Mouse (Mus musculus) stomach, embryonic 14.5 days (tissue): ENCODE results near the gene Tex21. TPM values are rescaled to one million over a fixed set of nuclear protein-coding genes. Genes with fewer than 3 reads are reported as not detected.
A peak's percentile ranks its signal among the peaks of the same experiment; 100 is the strongest.

Experiments
- ATAC-seq: fragments of 200-750 bp; cut with Nextera tagmentation; 2 replicates; pipeline ENCODE4 v1.8.0; 2017; ENCODE audit warnings: low read depth, moderate TSS enrichment; ENCODE audit not compliant: insufficient number of reproducible peaks, insufficient read depth, low FRiP score
- H3K27ac ChIP-seq: fragments of 300-500 bp; sonication (generic); 2 replicates; pipeline ENCODE4 v1.5.1; 2014; ENCODE audit warnings: mild to moderate bottlenecking, low read length, moderate library complexity, mixed read lengths
- H3K27me3 ChIP-seq: fragments of 300-500 bp; sonication (generic); 2 replicates; pipeline ENCODE4 v1.6.1; 2014; ENCODE audit warnings: low read length, control low read depth, mixed read lengths; ENCODE audit not compliant: control insufficient read depth, insufficient read depth
- H3K36me3 ChIP-seq: fragments of 300-500 bp; sonication (generic); 2 replicates; pipeline ENCODE4 v1.6.1; 2014; ENCODE audit warnings: mild to moderate bottlenecking, control low read depth, low read length, moderate library complexity, mixed read lengths; ENCODE audit not compliant: control insufficient read depth, insufficient read depth
- H3K4me1 ChIP-seq: fragments of 300-500 bp; sonication (generic); 2 replicates; pipeline ENCODE4 v1.6.1; 2014; ENCODE audit warnings: low read length, control low read depth, mixed read lengths; ENCODE audit not compliant: control insufficient read depth, insufficient read depth
- H3K4me2 ChIP-seq: fragments of 300-500 bp; sonication (generic); replicated peaks from 2 replicates; pipeline ENCODE4 v1.6.1; 2014; ENCODE audit warnings: low read depth, low read length, control low read depth
- H3K4me3 ChIP-seq: fragments of 300-500 bp; sonication (generic); 2 replicates; pipeline ENCODE4 v1.5.1; 2014; ENCODE audit warnings: low read depth, low read length, control low read depth
- H3K9ac ChIP-seq: fragments of 300-500 bp; sonication (generic); replicated peaks from 2 replicates; pipeline ENCODE4 v1.6.1; 2014; ENCODE audit warnings: low read depth, mild to moderate bottlenecking, control low read depth, low read length, moderate library complexity, mixed read lengths
- H3K9me3 ChIP-seq: fragments of 300-500 bp; sonication (generic); 2 replicates; pipeline ENCODE4 v1.6.1; 2016; ENCODE audit warnings: low read depth, low read length, control low read depth; ENCODE audit not compliant: control insufficient read depth
- WGBS: fragments of 180-500 bp; shearing (Covaris S2); extraction: QIAGEN DNeasy Blood & Tissue Kit; methylation state at CpG from one replicate; pipeline ENCODE4 v1.1.7; 2014; 5-methylcytosine and 5-hydroxymethylcytosine counted together
- polyA plus RNA-seq: library from polyadenylated mRNA; unstranded; fragments of >200 nt; fragmentation: Nextera tagmentation; extraction: Ambion mirVana; gene quantifications from 2 replicates; pipeline ENCODE4 v1.2.1, GENCODE M21; 2014

Gene Tex21
- polyA plus RNA-seq, 1 experiment from 2014 or later: not detected

DNA sequence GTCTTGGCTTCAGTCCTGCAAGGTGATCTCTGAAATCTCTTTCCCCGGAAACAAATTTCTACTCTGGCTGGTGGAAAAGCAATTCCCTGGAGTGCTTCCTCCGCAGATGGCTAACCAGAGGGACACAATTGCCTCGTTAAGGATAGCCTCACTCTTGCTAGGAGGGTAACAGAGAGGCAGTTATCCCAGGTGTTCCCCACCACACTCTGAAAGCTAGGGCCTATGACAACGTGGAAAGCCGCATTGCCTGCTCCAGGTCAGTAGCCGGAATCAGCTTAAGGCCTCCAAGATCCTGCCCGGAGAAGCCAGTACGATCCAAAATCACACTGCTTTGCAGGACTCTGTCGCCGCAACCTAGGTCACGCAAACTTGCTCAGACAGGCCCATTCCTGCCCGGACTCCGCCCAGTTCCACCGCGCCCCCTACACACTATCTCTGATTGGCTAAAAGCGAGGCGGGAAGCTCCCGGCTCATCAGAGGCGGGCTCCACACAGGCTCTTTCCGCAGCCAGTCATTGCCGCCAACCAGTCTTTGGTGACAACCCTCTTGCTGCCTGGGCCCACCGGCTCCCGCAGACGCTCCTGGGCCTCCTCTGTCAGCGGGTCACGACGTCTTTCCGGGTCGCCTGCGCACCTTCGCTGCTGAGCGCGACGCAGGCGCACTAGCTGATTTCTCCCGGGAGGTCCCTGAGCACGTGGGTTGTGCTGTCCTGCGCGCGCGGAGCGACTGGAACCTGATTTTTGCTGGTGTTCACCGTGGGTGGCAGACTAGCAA is 8.4 kb upstream of the Tex21 start, which contains the start of gene Mthfd1:
Mthfd1 (plus strand) TSS at position 574 of the 774 bp plus-strand sequence.
- H3K9me3 ChIP-seq: no peaks in the 10 kb centered on the region
- H3K9ac ChIP-seq: peak within 1 kb of the TSS; percentile 63
- peak within 1 kb of the TSS; percentile 81 for H3K27ac ChIP-seq
- peak within 1 kb of the TSS; percentile 73 for H3K4me3 ChIP-seq
- WGBS: 1% methylated on average over 43 of the region's 43 CpGs
- H3K27me3 ChIP-seq: no peaks in the 10 kb centered on the region
- no peaks in the 10 kb centered on the region for H3K36me3 ChIP-seq
- H3K4me2 ChIP-seq: peak within 1 kb of the TSS; percentile 92
- peaks cover 12% of the 10 kb centered on the region for H3K4me1 ChIP-seq
- peak; percentile 99 for ATAC-seq

DNA sequence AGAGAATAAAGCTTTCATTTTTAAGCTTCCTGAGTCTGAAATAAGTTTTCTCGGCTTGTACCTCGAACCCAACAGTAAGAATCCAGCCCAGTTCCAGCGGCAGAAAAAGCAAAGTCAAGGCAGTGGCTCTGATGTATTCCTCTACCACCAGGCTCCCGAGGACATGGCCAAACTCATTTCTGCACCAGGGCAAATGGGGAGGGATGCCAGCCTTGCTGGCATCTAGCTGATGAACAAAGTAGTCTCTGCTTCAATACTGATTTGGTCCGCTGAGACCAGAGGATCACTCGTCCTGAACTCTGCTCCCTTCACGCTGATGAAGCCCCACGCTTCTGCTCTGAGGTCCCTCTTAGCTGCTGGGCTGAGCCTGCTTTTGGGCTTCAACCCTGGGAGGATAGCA is 7.4 kb upstream of the Tex21 start:
- Histone ChIP-seq H3K27ac (no peak overlapping the region), H3K4me3 (no peak overlapping the region), H3K9me3 (no peaks in the 10 kb centered on the region), H3K27me3 (no peaks in the 10 kb centered on the region), H3K9ac (no peak overlapping the region; the same call in 1 of the 2 replicates), H3K4me2 (no peak overlapping the region), H3K4me1 (peaks cover 12% of the 10 kb centered on the region), H3K36me3 (no peaks in the 10 kb centered on the region)
- WGBS: 79% methylated on average over 8 of the region's 8 CpGs
- no peak for ATAC-seq

DNA sequence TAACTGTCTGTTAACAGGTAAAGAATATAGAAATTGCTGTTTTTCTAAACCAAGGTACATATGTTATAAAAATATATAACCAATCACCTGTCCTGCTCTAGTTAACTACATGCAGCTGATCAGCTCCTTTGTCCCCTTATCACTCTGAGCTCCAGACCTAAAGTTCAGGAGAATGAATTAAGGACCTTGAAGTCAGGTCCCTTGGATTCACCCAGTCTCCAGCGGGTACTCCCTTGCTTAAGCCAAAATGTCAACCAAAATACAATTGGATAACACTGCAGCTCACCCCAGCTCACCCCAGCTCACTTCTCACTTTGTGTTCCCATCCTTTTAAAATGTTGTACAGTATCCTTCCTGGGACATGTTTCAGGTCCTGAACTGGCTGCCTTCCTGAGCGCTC is 7.0 kb upstream of the Tex21 start:
- H3K27ac ChIP-seq: no peak overlapping the region
- 85% methylated on average over 2 of the region's 2 CpGs for WGBS

DNA sequence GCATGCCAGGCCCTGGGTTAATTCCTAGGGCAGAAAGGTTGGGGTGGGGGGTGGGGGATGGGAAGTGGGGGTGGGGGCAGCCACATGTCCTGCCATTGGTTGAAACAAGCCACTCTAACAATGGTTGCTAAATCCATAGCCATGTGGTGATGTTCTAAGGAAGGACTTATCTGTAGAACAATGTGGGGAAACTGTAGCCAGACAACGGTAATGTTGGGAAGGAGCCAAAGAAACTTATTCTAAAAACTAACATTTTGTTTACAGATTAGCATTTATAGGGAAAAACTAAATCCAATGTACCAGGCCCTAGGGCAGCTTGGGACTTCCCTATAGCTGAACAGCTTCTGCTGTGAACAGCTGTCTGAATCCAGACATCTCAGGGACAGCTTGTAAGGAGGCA is 6.5 kb upstream of the Tex21 start:
- no peaks in the 10 kb centered on the region for H3K9me3 ChIP-seq
- H3K4me1 ChIP-seq: peaks cover 12% of the 10 kb centered on the region
- no peak for ATAC-seq
- H3K4me2 ChIP-seq: no peak overlapping the region
- no peaks in the 10 kb centered on the region for H3K27me3 ChIP-seq
- H3K36me3 ChIP-seq: no peaks in the 10 kb centered on the region
- H3K4me3 ChIP-seq: no peak overlapping the region
- 74% methylated on average over 1 of the region's 1 CpGs for whole genome bisulfite sequencing
- no peak overlapping the region for H3K27ac ChIP-seq
- H3K9ac ChIP-seq: no peak overlapping the region

More for the DNA sequence above, 7.0 kb upstream of the Tex21 start:
- Histone ChIP-seq H3K4me2 (no peak overlapping the region), H3K27me3 (no peaks in the 10 kb centered on the region), H3K9ac (no peak overlapping the region), H3K4me1 (peaks cover 12% of the 10 kb centered on the region), H3K36me3 (no peaks in the 10 kb centered on the region), H3K4me3 (no peak overlapping the region), H3K9me3 (no peaks in the 10 kb centered on the region)
- ATAC-seq: no peak

- H3K4me3 ChIP-seq: no peak overlapping the region
- H3K9ac ChIP-seq: no peak overlapping the region
- H3K27me3 ChIP-seq: no peaks in the 10 kb centered on the region
- no peak for ATAC-seq
- H3K9me3 ChIP-seq: no peaks in the 10 kb centered on the region
- 85% methylated on average over 8 of the region's 8 CpGs for WGBS
- H3K27ac ChIP-seq: no peak overlapping the region
- H3K4me1 ChIP-seq: no peaks in the 10 kb centered on the region
- H3K4me2 ChIP-seq: no peak overlapping the region
- H3K36me3 ChIP-seq: no peaks in the 10 kb centered on the region
These were observed 1.6 kb downstream of the Tex21 start for GRCm38 (mm10) chr12:76244981-76245380.

DNA sequence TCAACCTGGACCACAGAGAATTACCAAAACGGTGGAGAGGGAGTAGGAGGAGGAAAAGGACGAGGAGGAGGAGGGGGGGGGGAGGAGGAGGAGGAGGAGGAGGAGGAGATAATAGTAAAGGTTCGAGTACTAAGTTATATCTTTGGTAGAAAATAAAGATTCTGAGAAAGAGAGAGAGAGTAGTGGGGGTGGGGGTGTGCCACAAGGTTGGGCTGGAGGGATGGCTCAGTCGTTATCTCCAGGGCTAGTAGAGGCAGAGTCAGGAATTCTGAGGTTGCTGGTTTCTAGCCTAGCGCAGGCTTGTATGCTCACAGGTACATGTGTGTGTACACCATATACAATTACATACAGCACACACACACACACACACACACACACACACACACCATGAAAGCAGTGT is 4.7 kb downstream of the Tex21 start:
- Histone ChIP-seq H3K36me3 (no peaks in the 10 kb centered on the region), H3K9me3 (no peaks in the 10 kb centered on the region)
- WGBS: 54% methylated on average over 5 of the region's 5 CpGs

DNA sequence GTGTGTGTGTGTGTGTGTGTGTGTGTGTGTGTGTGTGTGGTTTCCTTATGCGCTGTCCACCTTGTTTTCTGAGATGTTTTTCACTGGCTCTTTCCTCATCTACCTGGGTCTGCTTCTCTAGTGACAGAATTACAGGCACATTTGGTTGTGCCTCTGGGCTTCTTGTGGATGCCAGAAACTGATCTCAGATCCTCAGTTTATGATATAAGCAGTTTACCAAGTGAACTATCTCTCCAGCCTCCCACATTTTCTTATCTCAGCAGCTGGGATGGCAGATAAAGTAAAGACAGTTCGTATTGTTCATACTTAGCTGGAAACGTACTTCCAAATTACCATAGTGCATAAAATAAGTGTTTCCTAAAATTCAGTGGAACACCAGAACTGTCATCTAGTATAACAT is 5.5 kb downstream of the Tex21 start:
- Histone ChIP-seq H3K9ac (no peak overlapping the region), H3K4me3 (no peak overlapping the region), H3K27me3 (no peaks in the 10 kb centered on the region), H3K4me2 (no peak overlapping the region), H3K9me3 (no peaks in the 10 kb centered on the region), H3K27ac (no peak overlapping the region), H3K36me3 (no peaks in the 10 kb centered on the region), H3K4me1 (no peaks in the 10 kb centered on the region)
- WGBS: 71% methylated on average over 3 of the region's 3 CpGs
- no peak for ATAC-seq

More for the DNA sequence above, 4.7 kb downstream of the Tex21 start:
- no peak overlapping the region for H3K27ac ChIP-seq
- no peak for ATAC-seq
- H3K4me3 ChIP-seq: no peak overlapping the region
- no peak overlapping the region for H3K9ac ChIP-seq
- no peaks in the 10 kb centered on the region for H3K4me1 ChIP-seq
- no peak overlapping the region for H3K4me2 ChIP-seq
- no peaks in the 10 kb centered on the region for H3K27me3 ChIP-seq

DNA sequence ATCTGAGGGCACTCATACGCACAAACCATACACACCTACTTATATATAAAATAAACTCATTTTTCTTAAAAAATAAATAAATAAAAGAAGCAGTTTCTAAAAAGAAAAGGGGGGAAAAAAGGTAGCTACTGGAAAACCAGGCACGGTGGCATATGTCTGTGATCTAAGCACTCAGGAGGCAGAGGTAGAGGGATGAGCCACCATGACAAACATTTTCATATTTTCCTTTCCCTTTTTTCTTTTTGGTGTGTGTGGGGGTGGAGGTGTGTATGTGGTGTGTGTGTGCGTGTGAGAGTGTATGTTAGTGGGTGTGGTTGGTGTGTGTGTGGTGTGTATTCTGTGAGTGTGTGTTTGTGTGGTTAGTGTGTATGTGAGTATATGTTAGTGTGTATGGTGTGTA is 5.9 kb downstream of the Tex21 start:
- no peak for ATAC-seq
- H3K4me1 ChIP-seq: no peaks in the 10 kb centered on the region
- no peak overlapping the region for H3K4me2 ChIP-seq
- H3K9me3 ChIP-seq: no peaks in the 10 kb centered on the region
- 90% methylated on average over 3 of the region's 3 CpGs for WGBS
- no peak overlapping the region for H3K9ac ChIP-seq
- H3K27me3 ChIP-seq: no peaks in the 10 kb centered on the region
- H3K27ac ChIP-seq: no peak overlapping the region
- H3K36me3 ChIP-seq: no peaks in the 10 kb centered on the region
- no peak overlapping the region for H3K4me3 ChIP-seq
